ENCODE assay signal across 8 mouse cellular contexts in the genomic region with DNA sequence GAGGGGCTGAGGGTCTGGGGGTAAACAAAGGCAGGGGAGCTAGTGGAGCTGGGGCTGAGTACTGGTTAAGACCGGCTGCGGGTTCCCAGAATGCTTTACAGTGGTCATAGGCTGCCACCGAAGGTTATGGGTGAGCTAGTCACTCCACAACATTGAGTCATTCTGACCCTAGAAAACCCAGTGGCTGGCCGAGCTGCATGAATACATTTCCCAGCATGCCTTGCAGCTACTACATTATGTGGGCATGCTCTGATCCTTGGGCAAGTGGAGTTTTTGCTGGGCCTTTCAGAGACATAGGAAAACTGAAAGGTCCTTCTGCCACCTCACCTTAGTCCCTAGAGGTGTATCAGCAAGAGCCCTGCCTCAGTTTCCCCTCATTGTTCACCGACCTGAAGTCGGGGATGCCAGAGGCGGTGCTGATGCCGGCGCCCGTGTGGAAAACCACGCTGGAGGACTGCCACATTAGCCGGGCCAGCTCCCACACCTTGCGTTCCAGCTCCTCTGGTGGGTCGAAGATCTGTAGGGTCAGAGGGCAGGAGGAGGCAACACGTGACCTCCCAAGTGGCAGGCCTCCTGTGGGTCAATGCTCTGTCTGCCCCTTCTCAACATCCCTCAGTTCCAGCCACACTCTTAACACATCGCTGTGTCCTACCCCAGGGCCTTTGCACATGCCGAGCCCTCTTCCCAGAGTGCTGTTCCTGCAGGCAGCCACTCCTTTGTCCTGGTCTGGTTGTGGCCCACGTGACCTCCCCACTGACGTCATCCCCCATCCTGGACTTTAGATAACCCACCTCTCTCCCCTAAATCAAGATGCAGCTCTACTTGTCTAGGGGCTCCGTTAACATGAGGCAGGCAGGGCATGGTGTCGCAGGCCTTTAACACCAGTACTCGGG. TPM values are rescaled to one million over a fixed set of nuclear protein-coding genes. Genes with fewer than 3 reads are reported as not detected.
DNase-seq lines count a peak whose midpoint lies in the region; TF ChIP-seq lines count a peak whose summit lies in the region.

No protein-coding gene starts in this region.

- H3K27ac ChIP-seq in left cerebral cortex, adult 2 months, result peak overlapping the region; percentile 89
- H3K27ac ChIP-seq in bone marrow macrophage, adult 2 months (ENCODE audit: insufficient read depth, low read depth, low read length), result peak overlapping the region; percentile 87
- H3K27ac ChIP-seq in hindbrain, embryonic 10.5 days, result peak overlapping the region; percentile 92
- peak overlapping the region; percentile 89 for H3K27ac ChIP-seq in midbrain, embryonic 10.5 days (replicated peaks)

- peak overlapping the region; percentile 73 for H3K4me3 ChIP-seq in left cerebral cortex, adult 2 months
- peak overlapping the region; percentile 75 for H3K4me3 ChIP-seq in bone marrow macrophage, adult 2 months (ENCODE audit: insufficient read depth, low read length)
- peak overlapping the region; percentile 70 for H3K4me3 ChIP-seq in hindbrain, embryonic 10.5 days
- H3K4me3 ChIP-seq in midbrain, embryonic 10.5 days, result peak overlapping the region; percentile 63

- no peak for DNase-seq in left cerebral cortex, adult 2 months (ENCODE audit: extremely low spot score in 1 of 2, low spot score in 2 of 2)
- DNase-seq in left cerebral cortex, postnatal 25 days (ENCODE audit: low spot score in 2 of 2), result no peak
- DNase-seq in hindbrain, embryonic 10.5 days (ENCODE audit: low spot score), result no peak
- no peak for DNase-seq in midbrain, embryonic 10.5 days (ENCODE audit: low spot score)
- DNase-seq in right cerebral cortex, postnatal 25 days, result no peak
- DNase-seq in spleen, postnatal 10 days (ENCODE audit: low spot score in 2 of 2), result no peak
- no peak for DNase-seq in spleen, postnatal 4 days (ENCODE audit: low spot score in 2 of 2)

- H3K9me3 ChIP-seq in hindbrain, embryonic 10.5 days, result no peaks in the 10 kb centered on the region
- no peaks in the 10 kb centered on the region for H3K9me3 ChIP-seq in midbrain, embryonic 10.5 days (replicated peaks)

- WGBS in hindbrain, embryonic 10.5 days, result 90% methylated on average over 22 of the region's 22 CpGs
- 90% methylated on average over 22 of the region's 22 CpGs for WGBS in midbrain, embryonic 10.5 days

- H3K36me3 ChIP-seq in hindbrain, embryonic 10.5 days, result peaks cover 45% of the 10 kb centered on the region
- peaks cover 51% of the 10 kb centered on the region for H3K36me3 ChIP-seq in midbrain, embryonic 10.5 days

- H3K27me3 ChIP-seq in hindbrain, embryonic 10.5 days (ENCODE audit: insufficient read depth, poor library complexity, severe bottlenecking), result no peaks in the 10 kb centered on the region; the same call in 1 of the 2 replicates
- no peaks in the 10 kb centered on the region; the same call in 1 of the 2 replicates for H3K27me3 ChIP-seq in midbrain, embryonic 10.5 days (ENCODE audit: low read depth, poor library complexity, severe bottlenecking)

- H3K4me1 ChIP-seq in bone marrow macrophage, adult 2 months (ENCODE audit: control insufficient read depth, insufficient read depth, low read length), result peaks cover 19% of the 10 kb centered on the region
- H3K4me1 ChIP-seq in hindbrain, embryonic 10.5 days (replicated peaks), result peaks cover 24% of the 10 kb centered on the region
- peaks cover 25% of the 10 kb centered on the region for H3K4me1 ChIP-seq in midbrain, embryonic 10.5 days

- no peak for TF ChIP-seq CTCF in left cerebral cortex, adult 2 months (IDR thresholded peaks at IDR 0.05)
- no peak for TF ChIP-seq CTCF in bone marrow macrophage, adult 2 months (IDR thresholded peaks at IDR 0.05; ENCODE audit: low read depth, low read length)

- TF ChIP-seq POLR2A in bone marrow macrophage, adult 2 months (IDR thresholded peaks at IDR 0.05; ENCODE audit: borderline replicate concordance, low read depth, low read length), result no peak

- intact Hi-C loops in left cerebral cortex, adult 2 months (cut with DNase I), result loop anchor here (2.0 kb wide), 1 partner anchor 20 kb away; a partner anchor contains a TSS
- intact Hi-C loops in left cerebral cortex, postnatal 25 days (cut with DNase I), result no loop called here

RNA-seq across cellular contexts. Expression of a gene that starts 1.2 kb away (rescaled TPM):
- 10 to 100 TPM; 26.8 to 28.6 TPM for total RNA-seq in left cerebral cortex, adult 2 months (2021)
- total RNA-seq in left cerebral cortex, postnatal 25 days (2021), result 10 to 100 TPM; 22.1 to 25.3 TPM
- polyA plus RNA-seq in bone marrow macrophage, adult 2 months (2012; ENCODE audit: insufficient read depth, insufficient read length, missing spikeins), result 10.9 and 13.2 TPM in 2 replicates
- polyA plus RNA-seq in hindbrain, embryonic 10.5 days (2016; fragmentation: Nextera tagmentation; extraction: Ambion mirVana), result 52.5 and 57.3 TPM in 2 replicates
- 49.3 and 58.7 TPM in 2 replicates for polyA plus RNA-seq in midbrain, embryonic 10.5 days (2016; fragmentation: Nextera tagmentation; extraction: Ambion mirVana)

RNA-seq across cellular contexts. Expression of a gene that starts 2.0 kb away (rescaled TPM):
- total RNA-seq in left cerebral cortex, adult 2 months (2021), result 10 to 100 TPM; 46.4 to 47.3 TPM
- 10 to 100 TPM; 35.9 to 36.7 TPM for total RNA-seq in left cerebral cortex, postnatal 25 days (2021)
- 7.8 and 9.6 TPM in 2 replicates for polyA plus RNA-seq in bone marrow macrophage, adult 2 months (2012; ENCODE audit: insufficient read depth, insufficient read length, missing spikeins)
- polyA plus RNA-seq in hindbrain, embryonic 10.5 days (2016; fragmentation: Nextera tagmentation; extraction: Ambion mirVana), result 6.8 and 7.5 TPM in 2 replicates
- polyA plus RNA-seq in midbrain, embryonic 10.5 days (2016; fragmentation: Nextera tagmentation; extraction: Ambion mirVana), result 5.8 and 5.9 TPM in 2 replicates

RNA-seq across cellular contexts. Expression of a gene that starts 20.3 kb away (rescaled TPM):
- total RNA-seq in left cerebral cortex, adult 2 months (2021), result 1 to 10 TPM; 2.6 to 2.9 TPM
- total RNA-seq in left cerebral cortex, postnatal 25 days (2021), result 1 to 10 TPM; 3.1 to 3.8 TPM
- 0.67 and 0.78 TPM in 2 replicates for polyA plus RNA-seq in bone marrow macrophage, adult 2 months (2012; ENCODE audit: insufficient read depth, insufficient read length, missing spikeins)
- polyA plus RNA-seq in hindbrain, embryonic 10.5 days (2016; fragmentation: Nextera tagmentation; extraction: Ambion mirVana), result 1.3 and 2.1 TPM in 2 replicates
- 1.4 and 2.0 TPM in 2 replicates for polyA plus RNA-seq in midbrain, embryonic 10.5 days (2016; fragmentation: Nextera tagmentation; extraction: Ambion mirVana)

RNA-seq across cellular contexts. Expression of a gene that starts 22.5 kb away (rescaled TPM):
- total RNA-seq in left cerebral cortex, adult 2 months (2021), result 1 to 10 TPM; 4.3 to 5.0 TPM
- 1 to 10 TPM; 4.6 to 4.8 TPM for total RNA-seq in left cerebral cortex, postnatal 25 days (2021)
- 0.66 and 0.67 TPM in 2 replicates for polyA plus RNA-seq in bone marrow macrophage, adult 2 months (2012; ENCODE audit: insufficient read depth, insufficient read length, missing spikeins)
- 3.6 and 5.7 TPM in 2 replicates for polyA plus RNA-seq in hindbrain, embryonic 10.5 days (2016; fragmentation: Nextera tagmentation; extraction: Ambion mirVana)
- 4.9 and 5.6 TPM in 2 replicates for polyA plus RNA-seq in midbrain, embryonic 10.5 days (2016; fragmentation: Nextera tagmentation; extraction: Ambion mirVana)

RNA-seq across cellular contexts. Expression of a gene that starts 25.5 kb away (rescaled TPM):
- total RNA-seq in left cerebral cortex, adult 2 months (2021), result 10 to 100 TPM; 10.3 to 12.9 TPM
- total RNA-seq in left cerebral cortex, postnatal 25 days (2021), result 1 to 10 TPM; 4.2 to 5.8 TPM
- polyA plus RNA-seq in bone marrow macrophage, adult 2 months (2012; ENCODE audit: insufficient read depth, insufficient read length, missing spikeins), result 42.3 and 47.9 TPM in 2 replicates
- polyA plus RNA-seq in hindbrain, embryonic 10.5 days (2016; fragmentation: Nextera tagmentation; extraction: Ambion mirVana), result 6.9 and 7.1 TPM in 2 replicates
- 6.0 and 8.8 TPM in 2 replicates for polyA plus RNA-seq in midbrain, embryonic 10.5 days (2016; fragmentation: Nextera tagmentation; extraction: Ambion mirVana)
